Comparison of ENCODE assay signal across 15 mouse cellular contexts in genomic region chr5:38117056-38117455, GRCm38 (mm10). TPM values are rescaled to one million over a fixed set of nuclear protein-coding genes. Genes with fewer than 3 reads are reported as not detected.
A peak's percentile ranks its signal among the peaks of the same experiment; 100 is the strongest.
DNase-seq lines count a peak whose midpoint lies in the region; ATAC-seq and TF ChIP-seq lines count a peak whose summit lies in the region.
"Had no signal": no experiment of that assay in that cellular context is flagged by ENCODE, and none has a peak within 500 bp of the region (broad histone marks: within the 10 kb centered on the region; RNA-seq: fewer than 3 reads in every experiment).

No protein-coding gene starts in this region.

- no peaks in the 10 kb centered on the region for H3K9me3 ChIP-seq in hindbrain, postnatal 0 days (ENCODE audit: low read length)
- no peaks in the 10 kb centered on the region for H3K9me3 ChIP-seq in hindbrain, embryonic 10.5 days
- H3K9me3 ChIP-seq in liver, embryonic 16.5 days (replicated peaks; ENCODE audit: control insufficient read depth, low read length), result no peaks in the 10 kb centered on the region
- no peaks in the 10 kb centered on the region for H3K9me3 ChIP-seq in stomach, embryonic 15.5 days
- H3K9me3 ChIP-seq: embryonic facial prominence, embryonic 13.5 days; forebrain, embryonic 12.5 days; neural tube, embryonic 15.5 days had no signal

- intact Hi-C loops in heart, adult 2 months (cut with DNase I), result no loop called here
- intact Hi-C loops in heart, postnatal 25 days (cut with DNase I), result no loop called here

- no peak overlapping the region for H3K9ac ChIP-seq in hindbrain, postnatal 0 days (replicated peaks; ENCODE audit: low read length)
- no peak overlapping the region for H3K9ac ChIP-seq in liver, embryonic 16.5 days (ENCODE audit: low read depth, low read length)
- no peak overlapping the region for H3K9ac ChIP-seq in stomach, embryonic 15.5 days
- H3K9ac ChIP-seq in heart, adult 2 months (ENCODE audit: low read depth, low read length), result no peak overlapping the region
- H3K9ac ChIP-seq: embryonic facial prominence, embryonic 13.5 days; forebrain, embryonic 12.5 days; liver, embryonic 14.5 days; neural tube, embryonic 15.5 days had no signal

- H3K36me3 ChIP-seq in hindbrain, postnatal 0 days (ENCODE audit: insufficient read depth, low read length), result peaks cover 10% of the 10 kb centered on the region
- peaks cover 60% of the 10 kb centered on the region for H3K36me3 ChIP-seq in hindbrain, embryonic 10.5 days
- H3K36me3 ChIP-seq in liver, embryonic 16.5 days (ENCODE audit: control insufficient read depth, insufficient read depth), result no peaks in the 10 kb centered on the region
- H3K36me3 ChIP-seq in stomach, embryonic 15.5 days, result peaks cover 3% of the 10 kb centered on the region; the same call in 1 of the 2 replicates
- no peaks in the 10 kb centered on the region for H3K36me3 ChIP-seq in heart, adult 2 months (ENCODE audit: control insufficient read depth, insufficient read depth, low read length)

- H3K4me3 ChIP-seq in hindbrain, postnatal 0 days (ENCODE audit: low read length), result no peak overlapping the region
- H3K4me3 ChIP-seq in hindbrain, embryonic 10.5 days, result no peak overlapping the region
- H3K4me3 ChIP-seq in liver, embryonic 16.5 days (ENCODE audit: low read depth, low read length), result no peak overlapping the region
- H3K4me3 ChIP-seq in stomach, embryonic 15.5 days (replicated peaks), result no peak overlapping the region
- H3K4me3 ChIP-seq in heart, adult 2 months, result no peak overlapping the region
- H3K4me3 ChIP-seq: embryonic facial prominence, embryonic 13.5 days; forebrain, embryonic 12.5 days; neural tube, embryonic 15.5 days had no signal

- H3K27me3 ChIP-seq in hindbrain, postnatal 0 days (ENCODE audit: insufficient read depth, low read length), result no peaks in the 10 kb centered on the region
- no peaks in the 10 kb centered on the region for H3K27me3 ChIP-seq in hindbrain, embryonic 10.5 days (ENCODE audit: insufficient read depth, poor library complexity, severe bottlenecking)
- no peaks in the 10 kb centered on the region for H3K27me3 ChIP-seq in liver, embryonic 16.5 days (ENCODE audit: control insufficient read depth, insufficient read depth, low read depth, low read length)
- no peaks in the 10 kb centered on the region for H3K27me3 ChIP-seq in stomach, embryonic 15.5 days (replicated peaks)
- no peaks in the 10 kb centered on the region for H3K27me3 ChIP-seq in heart, adult 2 months (ENCODE audit: control insufficient read depth, insufficient read depth, low read length)
- H3K27me3 ChIP-seq: embryonic facial prominence, embryonic 13.5 days; forebrain, embryonic 12.5 days; neural tube, embryonic 15.5 days had no signal

- no peak overlapping the region for H3K27ac ChIP-seq in hindbrain, postnatal 0 days
- no peak overlapping the region for H3K27ac ChIP-seq in hindbrain, embryonic 10.5 days
- H3K27ac ChIP-seq in liver, embryonic 16.5 days (ENCODE audit: low read length), result no peak overlapping the region
- no peak overlapping the region for H3K27ac ChIP-seq in stomach, embryonic 15.5 days
- H3K27ac ChIP-seq in heart, adult 2 months, result no peak overlapping the region
- H3K27ac ChIP-seq: embryonic facial prominence, embryonic 13.5 days; forebrain, embryonic 12.5 days; liver, embryonic 14.5 days; macrophage; neural tube, embryonic 15.5 days had no signal

- H3K4me1 ChIP-seq in hindbrain, postnatal 0 days (ENCODE audit: insufficient read depth, low read length), result no peaks in the 10 kb centered on the region
- no peaks in the 10 kb centered on the region for H3K4me1 ChIP-seq in hindbrain, embryonic 10.5 days (replicated peaks)
- H3K4me1 ChIP-seq in liver, embryonic 16.5 days (ENCODE audit: control insufficient read depth, low read depth, low read length), result no peaks in the 10 kb centered on the region
- H3K4me1 ChIP-seq in stomach, embryonic 15.5 days, result no peaks in the 10 kb centered on the region
- no peaks in the 10 kb centered on the region for H3K4me1 ChIP-seq in heart, adult 2 months (ENCODE audit: control insufficient read depth, insufficient read depth, low read length)
- H3K4me1 ChIP-seq: embryonic facial prominence, embryonic 13.5 days; forebrain, embryonic 12.5 days; neural tube, embryonic 15.5 days had no signal

- TF ChIP-seq CTCF in hindbrain, postnatal 0 days (IDR thresholded peaks at IDR 0.05; ENCODE audit: low read depth), result no peak
- no peak for TF ChIP-seq CTCF in heart, adult 2 months (IDR thresholded peaks at IDR 0.05)

- TF ChIP-seq POLR2A in heart, adult 2 months (IDR thresholded peaks at IDR 0.05; ENCODE audit: insufficient read depth, low read depth, low read length), result no peak

- H3K79me2 ChIP-seq in heart, adult 2 months (replicated peaks; ENCODE audit: control insufficient read depth, insufficient read depth, low read length), result no peaks in the 10 kb centered on the region

- DNase-seq in hindbrain, postnatal 0 days (ENCODE audit: low spot score), result no peak
- DNase-seq in hindbrain, embryonic 10.5 days (ENCODE audit: low spot score), result no peak
- no peak for DNase-seq in liver
- DNase-seq in kidney, postnatal 25 days, result peak; percentile 38 to 79
- DNase-seq in heart, adult 2 months, result no peak
- no peak for DNase-seq in heart, postnatal 25 days (ENCODE audit: low spot score)
- DNase-seq: cerebellum, adult 9-11 months; thymus, postnatal 25 days had no signal

- TF ChIP-seq EP300 in heart, adult 2 months (IDR thresholded peaks at IDR 0.05; ENCODE audit: insufficient read depth, low read depth, low read length), result no peak

- 0 out of 2 replicates have a peak, but pooled peaks have one; percentile 35 for ATAC-seq in hindbrain, postnatal 0 days
- ATAC-seq in liver, embryonic 16.5 days (ENCODE audit: low read depth), result 0 out of 2 replicates have a peak, but pooled peaks have one; percentile 37
- peak; percentile 82 for ATAC-seq in stomach, embryonic 15.5 days (ENCODE audit: insufficient read depth, low FRiP score, low read depth)

- 79% methylated on average over 1 of the region's 1 CpGs for WGBS in hindbrain, postnatal 0 days
- 67% methylated on average over 1 of the region's 1 CpGs for WGBS in hindbrain, embryonic 10.5 days
- 57% methylated on average over 1 of the region's 1 CpGs for WGBS in liver, embryonic 16.5 days (ENCODE audit: insufficient replicate concordance)
- WGBS in stomach, embryonic 15.5 days, result 70% methylated on average over 1 of the region's 1 CpGs
- 91% methylated on average over 1 of the region's 1 CpGs for WGBS in heart, adult 2 months

- H3K4me2 ChIP-seq in hindbrain, postnatal 0 days (ENCODE audit: low read depth, low read length), result no peak overlapping the region
- H3K4me2 ChIP-seq in liver, embryonic 16.5 days (ENCODE audit: low read depth, low read length), result no peak overlapping the region
- H3K4me2 ChIP-seq in stomach, embryonic 15.5 days, result no peak overlapping the region
- H3K4me2 ChIP-seq: embryonic facial prominence, embryonic 13.5 days; forebrain, embryonic 12.5 days; neural tube, embryonic 15.5 days had no signal

RNA-seq across cellular contexts. Expression of gene Nsg1, which starts 42.7 kb away (rescaled TPM):
- 1,011 and 1,051 TPM in 2 replicates for total RNA-seq in hindbrain, postnatal 0 days (2014; rRNA removed)
- 1,463 and 1,578 TPM in 2 replicates for polyA plus RNA-seq in hindbrain, postnatal 0 days (2015; fragmentation: Nextera tagmentation; extraction: Ambion mirVana)
- polyA plus RNA-seq in hindbrain, embryonic 10.5 days (2016; fragmentation: Nextera tagmentation; extraction: Ambion mirVana), result 142 and 224 TPM in 2 replicates
- 1.6 and 2.0 TPM in 2 replicates for polyA plus RNA-seq in liver, embryonic 16.5 days (2015; fragmentation: Nextera tagmentation; extraction: Ambion mirVana)
- 55.4 and 65.7 TPM in 2 replicates for polyA plus RNA-seq in stomach, embryonic 15.5 days (2015; fragmentation: Nextera tagmentation; extraction: Ambion mirVana)
- total RNA-seq in heart, adult 2 months (2021), result 1 to 10 TPM; 6.8 to 7.8 TPM
- 9.7 and 12.5 TPM in 2 replicates for polyA plus RNA-seq in heart, adult 2 months (2012; rRNA removed)
- 1 to 10 TPM; 6.3 to 7.7 TPM for total RNA-seq in heart, postnatal 25 days (2021)
- polyA plus RNA-seq: macrophage had no signal

Comparison
In these comparisons a context has a peak if more than half of its experiments do, and no peak if none do; other contexts are left out.
1. DNase-seq: peak in kidney, postnatal 25 days (2 of 2); none in hindbrain, postnatal 0 days (single experiment), hindbrain, embryonic 10.5 days (single experiment), liver (single experiment), heart, adult 2 months (0 of 2) and heart, postnatal 25 days (single experiment).
2. Peak in every context shown above with its lines, with median percentiles within 50 percentile points of each other: ATAC-seq.